Mouse (Mus musculus) thymus, postnatal 25 days (tissue): Measurements from ENCODE around the gene Krtcap2.
"Not testable (repeated sequence)": the region's sequence is repeated elsewhere in the genome, so short reads cannot be mapped to it uniquely, and the experiment has no call there.

Experiments
- DNase-seq: peaks from one replicate; pipeline ENCODE4 v3.0.0; 2022

Gene Krtcap2

GRCm38 (mm10) chr3:89245688-89246171 is at the start of gene Krtcap2:
Gene Krtcap2, plus strand, starts transcription at chr3:89245966.
- DNase-seq: peak; percentile 31

DNA sequence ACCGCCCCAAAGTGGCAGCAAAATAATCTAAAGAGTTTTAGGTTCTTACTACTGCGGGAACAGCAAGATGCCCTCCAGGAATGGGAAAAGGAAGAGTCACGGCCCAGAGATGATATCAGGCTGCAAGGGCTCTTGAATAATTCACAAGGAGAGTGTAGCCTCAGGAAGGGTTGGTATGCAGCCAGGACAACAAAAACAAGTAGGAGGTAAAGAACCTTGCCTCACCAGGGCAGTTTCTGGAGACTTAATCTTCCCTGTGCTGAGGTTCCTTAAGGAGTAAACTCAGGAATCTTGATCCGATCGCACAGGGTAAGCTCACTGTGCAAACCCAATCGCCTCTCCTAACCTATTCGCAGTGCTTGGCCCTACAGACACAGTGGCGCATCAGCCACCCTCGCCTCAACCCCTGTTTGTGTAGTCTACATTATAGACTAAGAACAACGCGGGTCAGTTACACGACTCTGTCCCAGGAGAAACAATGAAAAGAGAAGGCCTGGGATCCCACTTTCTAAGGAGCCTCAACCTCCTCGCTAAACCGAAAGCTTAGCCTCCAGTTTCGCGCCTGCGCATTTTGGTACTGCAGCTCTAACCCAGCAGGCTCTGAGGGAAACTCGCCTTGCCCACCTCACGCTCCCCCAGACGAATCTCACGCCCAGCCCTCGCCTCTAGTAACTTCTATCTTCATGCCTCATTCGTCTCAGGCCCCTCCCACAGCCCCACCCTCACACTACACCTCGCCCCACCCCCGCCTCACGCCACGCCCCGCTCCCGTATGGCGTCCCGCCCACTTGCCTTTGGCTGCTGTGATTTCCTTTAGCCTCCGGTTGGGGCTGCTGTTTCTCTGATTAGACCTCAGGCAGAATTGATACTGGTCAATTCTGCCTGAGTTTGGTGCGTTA is 49.5 kb upstream of the Krtcap2 start:
- peak; percentile 89 for DNase-seq

GRCm38 (mm10) chr3:89199839-89200238 is 45.9 kb upstream of the Krtcap2 start:
- DNase-seq: no peak

DNA sequence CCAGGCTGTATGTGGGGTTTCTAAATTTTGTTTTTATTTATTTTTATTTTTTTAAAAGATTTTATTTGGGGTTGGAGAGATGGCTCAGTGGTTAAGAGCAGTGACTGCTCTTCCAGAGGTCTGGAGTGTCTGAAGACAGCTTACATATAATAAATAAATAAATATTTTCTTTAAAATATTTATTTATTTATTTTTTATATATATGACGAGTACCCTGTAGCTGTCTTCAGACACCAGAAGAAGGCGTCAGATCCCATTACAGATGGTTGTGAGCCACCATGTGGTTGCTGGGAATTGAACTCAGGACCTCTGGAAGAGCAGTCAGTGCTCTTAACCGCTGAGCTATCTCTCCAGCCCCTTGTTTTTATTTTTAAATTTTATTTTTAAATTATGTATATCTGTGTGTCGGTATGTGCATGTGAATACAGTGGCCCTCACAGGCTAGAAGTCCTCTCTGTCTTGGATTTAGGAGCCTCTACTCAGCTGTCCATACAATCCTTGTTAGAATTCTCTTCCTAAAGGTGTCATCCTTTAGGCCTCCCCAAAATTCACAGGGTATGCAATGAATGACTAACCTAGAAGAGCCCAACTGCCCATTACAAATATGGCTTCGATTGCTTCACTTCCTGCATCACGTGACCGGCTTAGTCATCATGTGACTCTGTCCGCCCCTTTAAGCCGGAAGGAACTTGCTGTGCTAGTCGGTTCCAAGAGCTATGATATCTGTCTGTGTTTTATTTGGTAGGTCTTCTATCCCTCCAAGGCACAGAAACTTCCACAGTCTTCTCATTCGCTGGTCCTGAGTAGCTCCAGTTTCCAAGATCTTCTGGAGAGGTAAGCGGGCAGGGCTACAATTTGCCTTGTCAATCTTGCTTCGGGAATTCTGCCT is 43.3 kb upstream of the Krtcap2 start, which contains the start of gene Gba:
Gba (plus strand) TSS at position 676 of the 889 bp plus-strand sequence.
- peak; percentile 89 for DNase-seq

GRCm38 (mm10) chr3:89203142-89203514 is 42.6 kb upstream of the Krtcap2 start:
- no peak for DNase-seq

DNA sequence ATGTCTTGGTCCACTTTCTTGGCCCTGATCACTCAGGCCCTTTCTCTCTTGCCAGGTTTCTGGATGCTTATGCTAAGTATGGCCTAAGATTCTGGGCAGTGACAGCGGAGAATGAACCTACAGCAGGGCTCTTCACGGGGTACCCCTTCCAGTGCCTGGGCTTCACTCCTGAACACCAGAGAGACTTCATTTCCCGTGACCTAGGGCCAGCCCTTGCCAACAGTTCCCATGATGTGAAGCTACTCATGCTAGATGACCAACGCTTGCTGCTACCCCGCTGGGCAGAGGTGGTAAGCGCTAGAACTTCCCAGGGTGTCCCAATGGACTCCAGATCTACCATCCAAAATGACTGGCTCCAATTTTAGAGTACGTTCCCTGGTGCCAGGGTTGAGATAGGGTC is 39.7 kb upstream of the Krtcap2 start:
- no peak for DNase-seq

DNA sequence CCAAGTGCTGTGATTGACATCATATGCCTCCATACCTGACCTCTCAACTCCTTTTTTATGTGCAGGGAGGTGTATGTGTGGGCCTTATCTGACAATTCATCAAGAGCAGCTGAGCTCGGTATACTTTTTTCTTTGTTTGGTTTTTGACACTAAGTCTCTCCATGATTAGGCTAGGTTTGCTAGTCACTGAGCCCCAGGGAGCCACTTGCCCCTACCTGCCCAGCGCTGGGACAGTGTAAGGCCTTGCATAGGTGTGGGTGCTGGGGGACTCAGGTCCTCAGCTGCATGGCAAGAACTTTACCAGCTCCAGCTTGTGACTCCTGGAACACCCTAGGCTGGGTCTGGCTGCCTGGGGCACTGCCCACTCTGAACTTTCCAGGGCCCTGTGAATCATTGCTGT is 39.1 kb upstream of the Krtcap2 start:
- DNase-seq: no peak

GRCm38 (mm10) chr3:89208075-89208657 is 37.6 kb upstream of the Krtcap2 start:
- DNase-seq: no peak

- no peak for DNase-seq
Measured at GRCm38 (mm10) chr3:89208736-89209135, 37.0 kb upstream of the Krtcap2 start.

- DNase-seq: no peak
Measured at GRCm38 (mm10) chr3:89209731-89210130, 36.0 kb upstream of the Krtcap2 start.

GRCm38 (mm10) chr3:89210162-89210561 is 35.6 kb upstream of the Krtcap2 start:
- no peak for DNase-seq

DNA sequence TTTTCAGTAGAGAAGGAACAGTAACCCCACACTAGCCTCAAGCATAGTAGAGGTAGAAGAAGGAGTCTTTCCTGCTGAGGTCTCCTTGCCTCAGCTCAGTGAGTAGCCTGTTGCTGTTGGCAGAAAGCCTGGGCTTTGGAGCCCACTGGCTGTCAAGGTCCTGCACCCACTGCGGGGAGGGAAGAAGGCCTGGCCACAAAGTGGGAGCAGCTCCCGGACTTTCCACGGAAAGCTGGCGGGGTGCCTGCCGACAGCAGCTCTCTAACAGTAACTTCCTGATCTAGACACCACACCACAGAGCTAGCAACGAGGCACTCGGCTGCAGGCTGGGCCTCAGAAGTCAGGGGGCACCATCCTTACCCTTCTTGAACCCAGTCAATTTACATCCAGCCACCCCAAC is 35.0 kb upstream of the Krtcap2 start:
- no peak for DNase-seq

GRCm38 (mm10) chr3:89213803-89214530 is 31.8 kb upstream of the Krtcap2 start:
- DNase-seq: peak; percentile 86

DNA sequence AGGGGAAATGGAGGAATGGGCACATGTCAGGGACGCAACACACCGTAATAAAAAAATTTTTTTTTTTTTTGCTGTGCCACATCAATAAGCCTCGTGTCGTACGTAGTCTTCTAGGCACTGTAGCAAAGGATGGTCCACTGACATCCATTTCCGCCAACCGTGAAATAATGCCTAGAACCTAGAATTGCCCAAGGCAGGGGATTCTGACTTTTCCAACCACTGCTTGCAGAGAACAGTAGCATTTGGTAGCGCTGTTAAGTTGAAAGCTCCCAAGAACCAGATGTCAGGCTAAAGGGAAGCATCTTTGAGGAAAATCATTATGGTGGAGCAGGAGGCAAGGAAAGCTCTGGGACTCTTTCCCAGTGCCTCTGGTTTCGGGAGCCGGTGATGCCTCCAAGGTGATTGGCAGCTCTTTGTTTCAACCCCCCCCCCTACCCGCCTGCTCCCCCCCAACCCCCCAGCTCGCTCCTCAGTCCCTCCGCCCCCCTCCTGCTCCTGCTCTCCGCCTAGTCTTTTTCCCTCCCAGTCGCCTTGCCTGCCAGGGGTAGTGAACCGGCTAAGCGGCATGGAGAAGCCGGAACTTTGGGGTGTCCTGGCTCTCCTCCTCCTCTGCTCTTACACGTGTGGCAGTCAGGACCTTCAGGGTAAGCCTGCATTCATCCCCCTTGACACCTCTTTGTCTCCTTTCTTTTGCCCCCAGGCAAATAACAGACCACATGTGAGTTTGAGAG is 30.9 kb upstream of the Krtcap2 start, which contains the start of gene Thbs3:
Thbs3 (plus strand) TSS at position 500 of the 731 bp plus-strand sequence.
- no peak for DNase-seq

DNA sequence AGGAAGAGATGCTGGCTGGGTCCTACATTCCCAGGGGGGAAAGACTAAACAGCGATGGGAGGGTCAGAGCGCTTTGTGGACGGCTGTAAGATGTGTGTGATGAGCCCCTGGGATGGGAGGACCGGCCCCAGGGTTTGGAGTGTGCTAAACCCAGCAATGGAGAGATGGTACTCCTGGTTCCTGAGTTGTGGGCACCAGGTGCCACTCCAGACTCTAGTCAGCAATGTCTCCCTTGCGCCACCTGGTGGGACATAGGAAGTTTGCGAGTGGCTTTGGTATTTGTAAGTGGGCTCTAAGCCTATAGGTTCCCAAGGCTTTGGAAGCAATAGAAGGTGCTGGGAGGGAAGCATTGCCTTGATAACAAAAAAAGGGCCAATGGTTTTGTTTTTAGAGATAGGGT is 29.9 kb upstream of the Krtcap2 start:
- DNase-seq: peak; percentile 86

DNA sequence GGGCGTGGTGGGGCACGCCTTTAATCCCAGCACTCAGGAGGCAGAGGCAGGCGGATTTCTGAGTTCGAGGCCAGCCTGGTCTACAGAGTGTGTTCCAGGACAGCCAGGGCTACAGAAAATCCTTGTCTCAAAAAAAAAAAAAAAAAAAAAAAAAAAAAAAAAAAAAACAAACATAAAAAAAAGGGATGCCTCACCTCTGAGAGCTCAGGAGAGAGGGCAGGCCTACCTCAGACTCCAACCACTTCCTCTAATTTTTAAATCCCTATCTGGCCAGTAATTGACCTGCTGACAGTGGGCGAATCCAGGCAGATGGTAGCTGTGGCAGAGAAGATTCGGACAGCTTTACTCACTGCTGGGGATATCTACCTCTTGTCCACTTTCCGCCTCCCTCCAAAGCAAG is 29.4 kb upstream of the Krtcap2 start:
- DNase-seq: not testable (repeated sequence)

- DNase-seq: no peak
Measured at GRCm38 (mm10) chr3:89218271-89218670, 27.5 kb upstream of the Krtcap2 start.

DNA sequence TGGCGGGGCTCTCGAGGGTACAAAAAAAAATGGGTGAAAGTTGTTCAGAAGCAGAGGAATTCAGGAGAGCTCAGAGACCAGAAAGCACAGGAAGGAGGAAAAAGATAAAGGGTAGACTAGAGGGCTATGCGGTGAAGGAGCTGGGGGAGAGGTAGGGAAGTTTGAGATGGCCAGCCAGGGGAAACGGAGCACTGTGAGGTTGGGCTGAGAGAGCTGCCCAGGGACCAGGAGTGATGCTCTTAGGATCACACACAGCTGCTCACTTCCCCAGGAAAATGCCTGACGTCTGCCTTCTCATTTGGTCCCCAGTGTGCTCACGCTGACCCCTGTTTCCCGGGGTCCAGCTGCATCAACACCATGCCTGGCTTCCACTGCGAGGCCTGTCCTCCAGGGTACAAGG is 26.2 kb upstream of the Krtcap2 start:
- no peak for DNase-seq

DNA sequence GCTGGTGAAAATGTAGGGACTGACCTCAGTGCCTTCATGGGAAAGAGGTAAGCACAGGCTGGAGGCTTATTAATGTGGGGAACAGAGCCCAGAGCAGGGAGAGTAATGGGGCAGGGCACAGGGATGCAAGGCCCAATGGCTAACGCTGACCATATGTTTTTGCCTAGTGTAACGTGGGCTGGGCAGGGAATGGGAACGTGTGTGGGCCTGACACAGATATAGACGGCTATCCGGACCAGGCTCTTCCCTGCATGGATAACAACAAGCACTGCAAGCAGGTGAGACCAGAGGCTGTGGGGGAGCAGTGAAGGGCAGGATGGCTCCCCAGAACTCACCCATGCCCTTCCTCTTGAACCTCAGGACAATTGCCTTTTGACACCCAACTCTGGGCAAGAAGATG is 24.6 kb upstream of the Krtcap2 start:
- no peak for DNase-seq

GRCm38 (mm10) chr3:89224796-89225195 is 21.0 kb upstream of the Krtcap2 start:
- no peak for DNase-seq

DNA sequence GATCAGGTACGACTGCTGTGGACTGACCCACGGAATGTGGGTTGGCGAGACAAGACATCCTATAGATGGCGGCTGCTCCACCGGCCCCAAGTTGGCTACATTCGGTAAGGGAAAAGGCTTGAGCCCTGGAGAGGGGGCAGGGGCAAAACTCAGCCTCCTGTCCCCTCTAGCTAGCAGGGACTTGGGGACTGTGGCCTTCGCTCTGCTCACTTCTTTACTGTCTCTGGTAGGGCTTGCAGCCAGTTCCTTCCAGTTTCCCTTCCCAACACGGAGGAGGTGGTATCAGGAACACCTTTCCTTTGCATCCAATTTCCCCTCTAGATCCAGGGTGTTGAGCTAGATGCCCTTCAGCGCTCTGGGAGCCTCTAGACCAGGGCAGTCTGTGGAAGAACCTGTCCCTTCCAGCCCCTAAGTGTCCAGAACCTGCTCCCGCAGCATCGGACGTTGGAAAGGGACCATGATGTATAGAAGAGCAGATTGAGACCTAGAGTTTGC is 20.4 kb upstream of the Krtcap2 start:
- no peak for DNase-seq
